Mouse (Mus musculus) mature B cell (primary cell): Measurements from ENCODE around the gene 4930432K21Rik.

Source experiments
- in situ Hi-C: fragments of 300-500 bp; cut with MboI; formaldehyde crosslinking; loops from 2 replicates; pipeline ENCODE4 v1.14.3; 2019

4930432K21Rik gene

DNA sequence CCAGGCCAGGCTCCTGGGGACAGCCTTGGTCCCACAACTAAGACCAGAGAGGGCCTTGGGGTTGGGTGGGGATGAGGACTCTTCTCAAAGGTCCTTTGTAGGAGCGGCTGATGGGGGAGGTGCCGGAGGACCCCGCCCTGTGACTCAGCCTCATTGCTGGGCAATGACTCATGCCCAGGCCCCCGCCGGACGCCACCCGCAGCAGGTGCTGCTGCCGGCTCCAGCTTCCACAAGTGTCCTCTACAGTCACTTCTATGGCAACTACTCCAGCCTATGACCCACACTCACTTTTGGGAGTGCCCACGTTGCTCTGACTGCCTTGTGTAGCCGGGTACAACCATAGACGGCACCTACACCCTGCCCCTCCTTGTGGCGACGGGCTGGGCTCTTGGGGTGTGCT, 44.2 kb downstream of the 4930432K21Rik start:
- in situ Hi-C loops = no loop called here

DNA sequence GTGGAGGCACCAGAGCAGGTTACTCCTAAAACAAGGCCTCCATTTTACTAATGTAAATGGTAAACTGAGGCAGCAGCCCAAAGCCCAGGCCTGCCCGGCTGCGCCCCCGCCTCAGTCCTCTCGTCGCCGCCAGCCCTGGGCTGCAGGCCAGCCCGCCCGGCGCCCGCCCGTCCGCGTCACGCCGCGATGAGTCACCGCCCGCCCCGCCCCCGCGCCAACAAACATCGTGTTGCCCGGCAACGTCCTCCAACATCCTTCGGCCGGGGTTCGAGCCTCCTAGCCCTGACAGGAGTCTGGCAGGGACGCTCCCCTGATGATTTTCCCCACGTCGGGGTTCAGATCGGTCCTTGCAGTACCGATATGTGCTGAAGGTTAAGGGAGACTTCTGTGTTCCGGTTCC, 44.7 kb downstream of the 4930432K21Rik start:
- in situ Hi-C loops = no loop called here

DNA sequence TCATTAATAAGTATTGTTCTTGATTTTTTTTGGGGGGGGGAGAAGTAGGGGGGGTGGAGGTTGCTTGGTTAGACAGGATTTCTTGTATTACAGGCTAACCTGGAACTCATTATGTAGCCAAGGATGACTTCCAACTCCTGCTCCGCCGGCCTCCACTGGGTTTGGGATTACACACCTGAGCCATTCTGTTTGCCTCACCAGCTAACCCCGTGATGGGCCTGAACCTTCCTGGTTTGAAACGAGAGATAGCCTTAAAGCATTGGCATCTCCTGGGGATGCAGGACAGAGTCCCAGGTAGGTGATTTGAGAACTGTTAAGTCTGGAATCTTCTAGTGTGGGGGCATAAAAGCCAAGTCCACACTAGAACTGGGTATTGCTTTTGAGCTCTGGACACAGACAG, 45.3 kb downstream of the 4930432K21Rik start:
- in situ Hi-C loops = no loop called here

DNA sequence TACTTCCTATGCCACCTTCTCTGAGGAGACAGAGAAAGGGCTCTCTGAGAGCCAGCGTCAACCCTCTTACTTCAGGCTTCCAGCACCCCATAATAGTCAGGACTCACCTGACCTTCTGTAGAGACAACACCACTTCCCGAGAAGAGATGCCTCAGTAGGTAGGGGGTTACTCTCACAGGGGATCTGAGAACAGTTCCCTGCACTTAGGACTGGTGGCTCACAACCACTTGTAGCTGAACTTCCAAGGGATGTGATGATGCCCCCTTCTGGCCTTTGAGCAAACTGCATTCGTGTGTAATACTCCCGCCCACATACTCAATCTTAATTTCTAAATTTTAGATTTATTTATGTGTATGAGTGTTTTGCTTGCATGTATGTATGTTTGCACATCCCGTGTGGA, 45.7 kb downstream of the 4930432K21Rik start:
- in situ Hi-C loops = no loop called here

DNA sequence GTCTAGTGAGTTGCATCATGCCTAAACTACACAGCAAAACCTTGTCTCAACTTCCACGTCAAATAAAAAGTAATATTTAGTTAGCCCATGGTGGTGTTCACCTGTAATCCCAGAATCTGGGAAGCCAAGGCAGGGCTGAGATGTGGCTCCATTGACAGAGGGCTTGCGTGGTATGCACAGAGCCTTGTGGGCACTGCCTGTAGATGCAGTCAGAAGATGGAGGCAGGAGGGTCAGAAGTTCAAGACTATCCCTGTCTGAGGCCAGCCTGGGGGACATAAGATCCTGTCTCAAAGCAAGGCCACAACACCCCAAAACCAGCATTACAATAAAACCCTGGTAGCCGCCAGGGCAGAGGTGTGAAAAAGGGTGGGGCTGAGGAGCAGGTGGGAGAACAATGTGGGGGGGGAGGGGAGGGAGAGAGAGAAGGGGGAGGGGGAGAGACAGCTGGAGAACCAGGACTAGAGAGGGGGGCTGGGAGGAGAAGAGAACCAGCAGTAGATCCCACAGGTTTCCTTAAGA, 46.5 kb downstream of the 4930432K21Rik start:
- in situ Hi-C loops = no loop called here

DNA sequence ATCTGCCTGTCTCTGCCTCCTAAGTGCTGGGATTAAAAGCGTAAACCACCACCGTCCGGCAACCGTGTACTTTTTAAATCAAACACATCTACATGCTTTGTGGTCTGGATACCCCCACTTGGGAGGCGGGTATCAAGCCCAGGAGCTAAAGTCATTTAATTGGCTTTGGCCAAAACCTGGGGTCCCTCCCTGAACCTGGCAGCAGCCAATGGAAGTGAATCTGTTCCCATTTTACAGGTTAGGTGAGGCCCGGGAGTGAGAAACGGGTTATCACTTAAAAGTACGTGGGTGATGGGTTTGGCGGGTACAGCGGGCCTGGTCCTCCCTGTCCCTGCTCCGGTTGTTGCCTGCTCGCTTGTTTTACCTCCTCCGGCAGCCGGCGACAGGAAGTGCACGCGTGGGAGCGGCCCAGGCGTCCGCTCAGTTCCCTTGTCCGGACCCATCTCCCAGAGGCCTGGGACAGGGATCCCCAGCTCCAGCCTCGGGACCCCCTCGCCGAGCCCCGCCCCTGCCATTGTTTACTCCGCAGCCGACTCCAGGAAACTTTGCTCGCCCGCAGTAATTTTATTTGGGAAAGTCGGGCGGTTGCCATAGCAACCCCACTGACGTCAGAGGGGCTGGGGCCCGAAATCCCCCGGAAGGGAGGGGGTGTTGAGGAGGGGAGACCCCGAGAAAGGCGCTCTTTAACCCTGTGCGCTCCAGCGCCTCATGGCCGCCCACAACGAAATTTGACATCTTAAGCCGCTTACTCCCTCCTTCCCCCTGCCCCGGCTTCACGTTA, 49.5 kb downstream of the 4930432K21Rik start:
- in situ Hi-C loops = no loop called here

DNA sequence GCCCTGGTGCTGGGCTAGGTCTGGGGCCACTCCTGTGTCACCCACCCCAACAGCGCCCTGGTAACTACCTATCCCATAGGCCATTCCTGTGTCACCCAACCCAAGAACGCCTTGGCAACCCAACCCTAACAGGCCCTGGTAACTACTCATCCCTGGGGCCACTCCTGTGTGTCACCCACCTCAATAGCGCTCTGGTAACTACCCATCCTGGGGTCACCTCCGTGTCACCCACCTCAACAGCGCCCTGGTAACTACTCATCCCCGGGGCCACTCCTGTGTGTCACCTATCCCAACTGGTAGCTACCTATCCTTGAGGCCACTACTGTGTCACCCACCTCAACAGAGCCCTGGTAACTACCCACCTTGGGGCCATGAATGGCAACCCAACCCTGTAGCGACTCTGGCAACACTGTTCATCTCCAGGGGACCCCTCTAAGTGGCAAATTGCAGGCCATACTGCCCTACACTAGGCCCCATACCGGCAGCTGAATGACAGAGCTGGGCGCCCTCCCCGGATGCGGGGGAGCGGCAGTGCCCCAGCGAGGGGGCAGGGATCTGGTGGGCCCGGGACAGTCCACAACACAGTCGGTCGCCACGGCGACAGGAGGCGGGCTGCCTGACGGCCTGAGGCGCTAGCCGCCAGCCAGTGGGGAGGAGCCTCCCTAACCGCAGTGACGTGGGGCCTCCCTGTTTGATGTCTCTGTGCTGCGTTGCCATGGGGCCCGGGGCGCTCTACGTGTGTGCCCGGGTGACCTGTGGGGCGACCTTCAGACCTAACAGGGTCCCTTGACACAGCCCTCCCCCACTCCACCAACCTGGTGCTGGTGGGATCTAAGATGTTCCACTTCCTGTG, 50.3 kb downstream of the 4930432K21Rik start:
- in situ Hi-C loops = no loop called here

DNA sequence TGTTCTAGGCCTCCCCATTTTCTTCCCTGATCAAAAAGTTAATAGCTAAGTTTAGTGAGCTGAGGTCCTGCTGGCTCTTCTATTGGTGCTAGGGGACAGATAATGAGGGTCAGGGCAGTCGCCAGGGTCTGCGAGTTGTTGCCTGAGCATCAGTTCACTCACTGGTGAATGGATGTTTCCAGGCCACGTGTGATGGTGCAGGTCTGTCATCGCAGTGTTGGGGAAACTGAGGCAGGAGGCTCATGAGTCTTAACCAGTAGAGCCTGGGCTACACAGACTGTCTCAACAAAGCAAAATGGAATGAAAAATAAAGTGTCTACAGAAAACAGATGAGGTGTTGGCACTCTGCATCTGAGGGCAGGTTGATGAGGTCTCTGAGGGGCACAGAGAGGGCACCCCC, 51.0 kb downstream of the 4930432K21Rik start:
- in situ Hi-C loops = no loop called here

DNA sequence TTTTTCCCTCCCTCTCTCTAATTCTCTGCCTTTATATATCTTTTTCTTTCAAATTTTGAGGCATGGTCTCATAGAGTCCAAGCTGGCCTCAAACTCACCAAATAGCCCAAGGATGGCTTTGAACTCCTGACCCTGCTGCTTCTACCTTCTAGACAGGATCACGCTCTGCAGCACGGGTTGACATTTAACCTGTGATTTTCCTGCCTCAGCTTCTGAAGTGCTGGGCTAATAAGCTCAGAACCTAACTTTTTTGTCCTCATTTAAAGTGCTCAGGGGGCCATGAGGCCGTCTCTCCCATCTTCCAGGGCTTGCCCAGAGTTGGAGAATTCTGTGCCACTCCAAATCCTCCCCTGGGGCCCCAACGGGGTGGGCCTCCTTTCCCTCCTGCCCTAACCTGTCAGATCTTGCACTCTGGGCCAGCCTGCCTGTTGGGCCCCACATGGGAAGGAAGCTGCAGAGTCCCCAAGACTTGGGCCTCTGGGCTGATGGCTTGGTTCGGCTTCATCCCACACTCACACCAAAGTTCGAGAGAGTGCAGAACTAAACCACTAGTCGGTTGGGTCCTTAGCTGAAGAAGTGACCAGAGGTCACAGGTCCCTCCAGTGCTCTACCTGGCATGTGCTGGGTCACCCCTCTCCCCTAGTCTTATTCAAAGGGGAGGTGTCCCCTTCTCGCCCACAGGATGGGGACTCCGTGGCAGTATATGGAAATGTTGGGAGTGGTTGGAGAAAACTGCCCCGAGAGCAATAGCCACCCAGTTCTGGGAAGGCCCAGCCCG, 51.7 kb downstream of the 4930432K21Rik start:
- in situ Hi-C loops = no loop called here

DNA sequence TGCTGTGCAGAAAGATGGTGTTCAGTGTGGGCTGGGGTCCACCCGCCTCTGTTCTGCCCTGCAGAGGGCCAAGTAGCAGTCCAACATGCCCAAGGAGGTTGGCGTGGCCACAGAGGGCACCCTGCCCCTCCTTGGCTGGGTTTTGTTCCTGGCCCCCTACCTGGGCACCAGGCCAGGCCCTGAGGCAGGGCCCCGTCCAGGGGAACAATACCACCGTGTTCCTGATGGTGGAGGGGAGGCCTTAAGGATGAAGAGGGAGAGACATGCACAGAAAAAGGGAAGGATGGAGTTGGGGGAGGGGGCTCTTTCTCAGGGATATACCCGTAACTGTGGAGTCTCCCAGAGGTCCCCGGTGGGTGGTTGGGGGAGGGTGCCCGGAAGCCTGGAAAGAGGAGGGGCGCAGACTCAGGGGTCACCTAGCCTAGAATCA, 52.3 kb downstream of the 4930432K21Rik start:
- in situ Hi-C loops = no loop called here

DNA sequence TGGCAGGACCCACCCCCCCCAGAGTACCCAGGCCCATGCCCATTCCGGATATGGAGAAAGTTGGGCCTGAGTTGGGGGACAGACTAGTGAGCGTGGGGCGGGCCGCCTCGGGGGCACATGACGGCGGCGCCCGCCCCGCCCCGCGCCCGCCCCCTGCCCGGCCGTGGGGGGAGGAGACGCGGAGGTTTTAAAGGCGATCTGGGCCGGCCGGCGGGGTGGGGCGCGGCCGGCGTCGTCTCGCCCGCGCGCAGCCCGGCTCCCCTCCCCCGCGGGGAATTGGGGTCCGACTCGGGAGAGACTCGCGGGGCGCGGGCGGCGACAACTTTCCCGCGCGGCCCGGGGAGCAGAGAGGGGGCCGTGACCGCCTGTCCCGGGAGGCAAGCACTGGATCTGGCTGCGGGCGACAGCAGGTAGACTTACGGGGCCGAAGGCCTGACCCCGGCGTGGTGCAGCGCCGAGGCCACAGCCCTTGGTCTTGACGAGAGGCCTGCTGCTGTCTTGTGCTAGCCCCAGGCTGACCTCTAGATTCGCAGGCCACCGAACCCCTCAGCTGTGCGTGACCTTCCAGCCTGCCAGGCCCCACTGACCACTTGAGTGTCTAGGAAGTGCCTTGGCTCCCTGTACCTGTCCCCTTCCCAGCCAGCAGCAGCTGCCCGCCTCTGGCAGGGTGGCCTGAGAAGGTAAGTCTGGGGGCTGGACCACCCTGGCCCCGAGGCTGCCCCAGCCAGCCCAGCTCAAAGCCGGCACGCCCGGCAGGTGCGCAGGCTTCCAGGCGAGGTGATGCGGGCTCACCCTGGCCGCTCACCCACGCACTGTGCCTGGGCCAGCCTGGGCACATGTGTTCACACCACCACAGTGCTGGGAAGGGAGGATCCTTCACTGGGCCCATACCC, 53.1 kb downstream of the 4930432K21Rik start:
- in situ Hi-C loops = no loop called here

DNA sequence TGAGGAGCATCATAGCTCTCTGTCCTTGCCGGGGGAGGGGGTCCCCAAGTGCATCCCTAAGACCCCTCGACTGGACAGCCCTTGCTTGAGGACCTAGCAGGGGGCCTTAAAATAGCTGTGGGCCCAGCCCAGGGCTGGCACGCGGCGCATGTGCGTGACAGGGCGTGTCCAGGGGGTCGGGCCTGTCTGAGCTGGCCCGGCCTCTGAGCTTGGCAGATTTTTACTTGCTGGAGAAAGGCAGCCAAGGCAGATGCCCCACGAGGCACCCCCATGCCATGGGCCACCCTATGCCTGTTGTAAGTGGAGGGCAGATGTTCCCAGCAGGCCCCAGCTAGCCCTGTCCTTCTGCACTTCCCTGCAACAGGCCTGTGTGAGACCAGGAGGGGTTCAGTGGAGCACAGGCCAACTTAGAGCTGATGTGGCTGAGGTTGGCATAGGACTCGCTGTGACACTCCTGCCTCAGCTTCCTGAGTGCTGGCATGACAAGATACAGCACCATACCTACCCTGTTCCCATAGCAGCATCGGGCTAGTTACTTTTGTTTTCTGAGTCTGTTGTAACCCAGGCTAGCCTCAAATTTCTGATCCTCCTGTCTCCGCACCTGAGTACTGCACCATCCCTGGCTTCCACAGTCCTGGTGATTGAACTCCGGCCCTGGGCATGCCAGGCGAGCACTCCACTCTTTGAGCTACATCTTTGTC, 53.9 kb downstream of the 4930432K21Rik start:
- in situ Hi-C loops = no loop called here

DNA sequence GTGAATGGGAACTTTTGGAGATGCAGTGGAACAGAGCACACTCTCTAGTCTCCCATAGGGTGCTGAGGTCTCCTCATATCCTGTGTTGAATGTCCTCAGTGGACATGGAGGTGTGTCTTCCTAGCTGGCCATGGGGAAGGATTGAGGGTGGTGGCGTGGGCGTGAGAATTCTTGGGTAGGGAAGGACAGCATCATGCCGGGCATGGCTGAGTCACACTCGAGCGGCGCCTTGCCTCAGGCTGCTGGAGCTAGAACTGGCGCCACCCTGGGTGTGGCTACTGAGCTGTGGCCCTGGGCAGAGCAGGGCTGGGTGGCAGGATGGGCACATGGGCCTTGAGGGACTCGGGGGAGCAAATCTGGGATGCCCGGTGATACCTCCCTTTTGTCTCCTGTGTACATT, 54.6 kb downstream of the 4930432K21Rik start:
- in situ Hi-C loops = no loop called here

DNA sequence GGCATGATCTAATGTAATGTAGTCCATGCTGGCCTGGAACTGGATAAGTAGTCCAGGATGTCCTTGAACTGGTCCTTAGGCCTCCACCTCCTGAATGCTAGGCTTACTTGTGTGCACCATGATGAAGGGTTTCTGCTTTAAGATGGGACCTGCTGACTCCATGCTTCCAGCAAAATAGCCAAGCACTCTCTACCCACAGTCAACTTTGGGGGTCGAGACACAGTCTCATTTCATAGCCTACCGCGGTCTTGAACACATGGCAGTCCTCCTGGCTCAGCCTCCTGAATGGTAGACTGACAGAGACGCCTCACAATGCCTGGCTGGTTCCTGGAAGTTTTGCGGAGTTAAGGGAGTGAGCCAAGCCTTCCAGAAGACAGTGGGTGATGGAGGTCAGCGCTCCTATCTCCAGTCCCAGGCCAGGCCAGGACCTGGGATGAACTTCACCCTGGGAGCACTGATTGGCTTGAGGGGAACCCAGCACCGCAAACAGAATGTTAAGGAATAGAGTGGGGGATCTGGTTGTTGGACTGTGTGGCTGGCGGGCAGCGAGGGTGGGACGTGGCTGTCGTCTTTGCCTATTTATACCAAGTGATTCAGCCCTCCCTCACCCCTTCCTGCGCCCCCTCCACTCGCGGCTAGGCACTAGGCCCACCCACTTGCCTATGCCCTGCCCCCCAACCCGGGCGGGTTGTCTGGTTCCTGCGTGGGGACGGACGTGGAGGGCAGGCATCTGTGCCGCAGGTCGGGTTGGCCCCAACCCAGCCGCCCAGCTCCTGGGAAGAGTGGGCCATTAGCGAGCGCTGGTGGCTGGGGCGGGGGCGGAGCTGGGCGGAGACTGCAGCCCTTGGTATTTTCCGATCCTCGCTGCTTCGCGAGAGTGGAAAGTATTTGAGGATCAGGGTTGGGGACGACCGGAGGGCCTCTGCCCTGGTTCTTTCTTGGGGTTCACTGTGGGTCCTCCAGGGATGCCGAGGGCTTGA, 55.4 kb downstream of the 4930432K21Rik start:
- in situ Hi-C loops = no loop called here

DNA sequence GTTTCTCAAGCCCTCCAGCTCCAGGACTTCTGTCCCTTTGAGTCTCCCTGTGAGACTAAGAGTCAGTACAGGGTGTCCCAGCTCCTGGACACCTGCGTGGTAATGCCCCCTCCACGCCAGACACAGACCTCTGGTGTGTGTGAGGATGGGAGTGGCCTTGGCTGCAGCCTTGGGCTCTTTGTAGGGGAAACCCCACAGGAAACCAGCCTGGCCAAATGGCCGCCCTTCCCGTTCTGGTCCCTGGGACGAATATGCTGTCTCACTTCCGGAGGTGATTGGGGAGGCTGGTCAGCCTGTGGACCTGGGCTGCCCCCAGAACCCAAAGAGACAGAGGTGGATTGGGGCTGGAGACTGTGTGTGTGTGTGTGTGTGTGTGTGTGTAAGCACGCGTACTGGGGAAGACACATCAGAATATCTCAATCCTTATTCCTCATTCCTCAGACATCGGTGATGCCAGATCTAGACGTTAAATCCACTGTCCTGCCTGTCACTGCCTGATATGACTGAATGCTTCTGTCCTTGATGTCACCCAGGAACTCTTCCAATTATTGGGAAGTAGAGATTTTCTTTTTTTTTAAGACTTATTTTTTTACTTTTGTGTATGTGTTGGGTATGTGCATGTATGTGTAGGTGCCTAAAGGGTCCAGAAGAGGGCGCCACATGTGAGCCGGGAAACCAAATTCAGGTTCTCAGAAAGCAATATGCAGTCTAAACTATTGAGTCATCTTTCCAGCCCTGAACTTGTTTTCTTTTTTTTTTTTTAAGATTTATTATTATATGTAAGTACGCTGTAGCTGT, 56.3 kb downstream of the 4930432K21Rik start:
- in situ Hi-C loops = no loop called here

DNA sequence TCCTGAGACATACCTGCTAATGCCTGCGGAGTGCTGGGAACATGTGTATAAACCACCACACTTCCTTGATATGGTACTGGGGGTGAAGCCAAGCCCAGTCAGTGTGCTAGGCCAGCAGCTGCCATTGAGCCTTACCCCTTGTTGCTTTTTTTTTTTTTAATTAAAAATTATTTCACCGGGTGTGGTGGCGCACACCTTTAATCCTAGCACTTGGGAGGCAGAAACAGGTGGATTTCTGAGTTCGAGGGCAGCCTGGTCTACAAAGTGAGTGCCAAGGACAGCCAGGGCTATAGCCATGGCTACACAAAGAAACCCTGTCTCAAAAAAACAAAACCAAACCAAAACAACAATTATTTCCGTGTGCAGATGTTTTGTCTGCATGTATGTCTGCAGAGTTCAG, 57.2 kb downstream of the 4930432K21Rik start:
- in situ Hi-C loops = no loop called here

DNA sequence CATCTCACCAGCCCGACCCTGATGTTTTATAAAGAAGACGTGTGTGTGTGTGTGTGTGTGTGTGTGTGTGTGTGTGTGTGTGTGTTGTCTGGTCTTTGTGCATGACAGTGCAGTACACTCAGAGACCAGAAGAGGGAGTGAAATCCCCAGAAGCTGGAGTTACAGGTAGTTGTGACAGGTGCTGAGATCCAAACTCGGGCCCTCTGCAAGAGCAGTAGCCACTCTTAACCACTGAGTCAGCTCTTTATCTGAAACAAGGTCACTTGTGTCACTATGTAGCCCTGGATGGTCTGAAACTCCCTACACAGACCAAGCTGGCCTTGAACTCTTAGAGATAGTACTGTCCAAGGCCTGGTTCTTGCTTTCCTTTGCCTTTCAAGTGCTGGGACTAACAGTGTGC, 58.8 kb downstream of the 4930432K21Rik start:
- in situ Hi-C loops = no loop called here

DNA sequence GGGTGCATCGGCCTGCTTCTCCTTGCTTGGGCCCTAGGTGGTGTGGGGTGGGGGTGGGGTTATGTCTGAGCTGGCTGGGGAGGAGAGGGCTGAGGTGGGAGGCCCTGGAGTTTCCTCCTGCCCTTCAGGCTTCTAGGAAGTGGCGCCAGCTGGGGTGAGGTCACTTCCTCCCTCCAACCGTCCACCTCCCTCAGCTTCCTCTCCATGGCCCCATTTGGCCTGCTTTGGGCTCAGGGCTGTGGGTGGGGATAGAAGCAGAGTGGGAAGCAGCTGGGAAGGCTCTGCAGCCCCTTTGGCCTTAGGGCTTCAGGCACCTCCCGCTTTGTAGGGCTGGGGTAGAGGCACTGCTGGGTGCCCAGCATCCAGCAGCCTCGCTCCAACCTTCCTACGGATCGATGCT, 60.0 kb downstream of the 4930432K21Rik start:
- in situ Hi-C loops = no loop called here
